Mouse (Mus musculus) ES-E14 (cell line): ENCODE data around the gene Med31.

Experiments
- CHD2 ChIP-seq: IDR thresholded peaks from 2 replicates; pipeline ENCODE4 v1.6.1; 2014; ENCODE audit warnings: mild to moderate bottlenecking, low read depth, low read length, inconsistent platforms
- HCFC1 ChIP-seq: IDR thresholded peaks from 2 replicates; pipeline ENCODE4 v1.6.1; 2012; ENCODE audit warnings: low read length, inconsistent platforms, borderline replicate concordance; ENCODE audit not compliant: insufficient read depth

DNA sequence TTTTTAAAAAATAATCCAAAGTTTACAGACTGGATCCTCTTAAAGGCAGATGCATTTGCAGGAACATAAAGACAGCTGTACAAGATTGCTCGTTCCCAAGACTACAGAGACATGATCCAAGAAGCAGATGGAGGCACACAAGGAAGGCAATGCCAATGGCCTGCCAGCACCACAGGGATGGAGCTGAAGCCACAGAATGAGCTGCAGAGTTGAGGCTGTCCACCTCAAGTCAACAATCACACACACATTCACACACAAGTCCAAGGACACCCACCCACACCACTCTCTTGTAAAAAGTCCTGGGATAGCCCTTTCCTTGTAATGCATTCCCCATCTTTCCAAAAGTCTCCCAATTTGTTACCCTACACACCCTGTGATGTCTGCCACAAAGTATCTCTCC lies 12.0 kb downstream of the Med31 start:
- no peak for TF ChIP-seq CHD2
- TF ChIP-seq HCFC1 = no peak
